Mouse (Mus musculus): ENCODE measurements at regions not wholly inside any gene's neighbourhood (a gene's known extent, or its start where the extent isn't known, plus 50 kb on each side); places are given as distances from the start of the nearest gene placed in this dataset.
"Not testable (repeated sequence)": the region's sequence is repeated elsewhere in the genome, so short reads cannot be mapped to it uniquely, and the experiment has no call there.

- no peak for DNase-seq
Measured at GRCm38 (mm10) chr10:66643160-66643559, 452.8 kb upstream of the Jmjd1c start.

- no peak for DNase-seq
Measured at GRCm38 (mm10) chr10:66657520-66657919, 438.4 kb upstream of the Jmjd1c start.

- DNase-seq: no peak
Measured at GRCm38 (mm10) chr10:66683160-66683559, 412.8 kb upstream of the Jmjd1c start.

DNA sequence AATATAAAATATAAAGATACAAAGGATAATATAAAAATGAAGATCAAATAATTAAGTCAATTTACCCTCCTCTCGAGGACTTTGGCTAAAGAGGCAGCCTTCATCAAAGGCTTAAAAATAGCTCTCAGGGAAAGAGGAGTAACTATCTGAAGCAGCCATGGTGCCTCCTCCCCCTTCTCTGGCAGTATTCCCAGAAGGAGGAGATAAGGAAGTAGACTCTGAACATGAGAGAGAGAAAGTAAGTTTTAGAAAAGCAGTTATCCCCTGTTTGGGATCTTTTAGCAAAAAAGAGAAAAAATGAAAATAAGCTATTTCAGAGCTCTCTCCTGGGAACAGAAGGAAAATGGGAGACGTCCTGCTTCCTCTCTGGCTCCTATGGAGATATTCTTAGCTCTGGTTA lies 406.7 kb upstream of the Jmjd1c start:
- not testable (repeated sequence) for DNase-seq

DNA sequence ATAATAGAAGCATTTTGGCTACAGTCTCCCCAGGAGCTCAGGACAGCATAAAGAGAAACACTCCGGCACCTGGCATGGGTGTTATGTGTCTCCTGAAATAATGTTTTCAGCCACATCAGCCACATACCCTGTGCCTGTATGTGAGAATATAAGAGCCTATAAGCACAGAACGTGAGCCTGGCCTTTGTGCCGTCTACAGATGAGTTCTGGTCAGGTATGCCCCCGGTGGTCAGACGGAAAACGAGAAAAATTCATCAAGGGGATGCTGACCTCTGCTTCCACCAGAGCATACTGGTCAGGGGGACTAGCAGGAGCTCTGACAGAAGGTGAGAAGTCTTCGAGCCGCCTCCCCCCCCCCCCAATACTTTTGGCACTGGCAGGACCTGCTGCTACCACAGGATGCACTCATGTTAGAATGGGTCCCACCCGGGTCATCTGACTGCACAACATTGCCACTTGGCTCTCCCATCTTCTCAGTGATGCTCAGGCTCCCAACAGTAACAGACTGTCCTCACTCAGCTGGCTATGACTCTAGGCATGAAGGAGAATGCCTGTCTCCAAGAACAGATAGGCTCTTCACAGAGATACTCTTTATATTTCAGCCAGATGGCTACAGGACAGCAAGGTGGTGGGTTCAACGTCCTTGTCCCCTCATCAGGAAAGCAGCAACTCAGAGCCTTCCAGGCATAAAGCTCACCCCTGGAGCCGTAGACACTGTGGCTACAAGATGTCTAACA lies 401.2 kb upstream of the Jmjd1c start:
- no peak for DNase-seq

GRCm38 (mm10) chr10:66714926-66715325 lies 381.0 kb upstream of the Jmjd1c start:
- DNase-seq: not testable (repeated sequence)

DNA sequence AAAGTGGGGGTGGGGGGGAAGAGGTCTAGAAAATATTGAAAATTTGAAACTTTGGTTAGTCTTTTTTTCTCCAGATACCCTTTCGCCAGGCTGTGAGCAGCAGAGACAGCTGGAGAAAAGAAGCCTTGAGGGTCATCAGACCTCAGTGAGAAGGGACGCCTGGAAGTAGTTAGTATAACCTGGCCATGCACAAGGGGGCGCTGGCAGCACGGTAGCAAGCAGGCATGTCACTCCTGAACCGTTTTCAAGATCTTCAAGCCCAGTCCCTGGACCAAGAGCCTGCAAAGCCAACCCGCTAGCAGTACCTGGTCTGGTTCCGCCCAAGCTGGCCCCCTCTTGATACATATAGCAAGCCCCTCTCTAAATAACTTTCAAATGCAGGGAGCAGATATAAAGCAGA lies 378.0 kb upstream of the Jmjd1c start:
- DNase-seq: peak; percentile 10

GRCm38 (mm10) chr10:66719796-66720195 lies 376.1 kb upstream of the Jmjd1c start:
- DNase-seq: no peak

DNA sequence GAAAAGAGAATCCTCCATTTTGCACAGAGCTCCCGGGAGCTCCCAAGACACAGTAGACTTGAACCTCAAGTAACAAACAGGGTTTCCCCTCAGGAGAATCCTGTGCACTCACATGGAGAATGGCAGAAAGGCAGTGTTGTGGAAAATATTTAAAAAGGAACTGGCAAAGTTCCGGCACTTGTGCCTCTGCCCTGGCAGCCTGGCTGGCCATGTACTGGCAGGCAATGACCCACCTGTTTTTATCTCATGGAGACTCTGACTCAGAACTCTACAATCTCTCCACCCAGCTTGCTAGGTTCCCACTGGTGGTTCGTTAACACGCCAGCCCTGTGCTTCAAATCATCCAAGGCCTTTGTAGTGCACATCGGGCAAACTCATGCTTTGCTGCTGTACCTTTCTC lies 362.3 kb upstream of the Jmjd1c start:
- DNase-seq: no peak

- no peak for DNase-seq
Measured at GRCm38 (mm10) chr10:66734853-66735252, 361.1 kb upstream of the Jmjd1c start.

DNA sequence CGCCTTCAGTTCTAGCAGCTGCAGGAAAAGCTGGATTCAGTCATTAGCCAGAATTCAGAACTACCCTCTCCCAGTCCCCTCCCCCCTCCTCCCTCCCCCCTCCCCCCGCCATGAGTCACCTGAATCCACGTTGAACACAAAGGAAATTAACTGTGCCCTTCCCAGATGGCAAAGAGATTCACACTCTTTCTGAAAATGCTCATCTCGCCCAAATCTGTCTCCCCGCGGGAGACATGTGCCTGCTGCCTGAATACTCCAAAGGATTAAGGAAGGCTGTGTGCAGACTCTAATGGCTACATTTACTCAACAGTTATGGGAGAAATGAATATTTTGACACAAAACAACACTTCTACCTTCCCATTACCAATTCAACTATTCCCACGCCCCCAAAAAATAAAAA lies 356.9 kb upstream of the Jmjd1c start:
- DNase-seq: no peak

- peak; percentile 14 for DNase-seq
Measured at GRCm38 (mm10) chr10:66741819-66742218, 354.1 kb upstream of the Jmjd1c start.

- DNase-seq: no peak
Measured at GRCm38 (mm10) chr10:66743254-66743653, 352.7 kb upstream of the Jmjd1c start.

GRCm38 (mm10) chr10:66745871-66746270 lies 350.1 kb upstream of the Jmjd1c start:
- no peak for DNase-seq

DNA sequence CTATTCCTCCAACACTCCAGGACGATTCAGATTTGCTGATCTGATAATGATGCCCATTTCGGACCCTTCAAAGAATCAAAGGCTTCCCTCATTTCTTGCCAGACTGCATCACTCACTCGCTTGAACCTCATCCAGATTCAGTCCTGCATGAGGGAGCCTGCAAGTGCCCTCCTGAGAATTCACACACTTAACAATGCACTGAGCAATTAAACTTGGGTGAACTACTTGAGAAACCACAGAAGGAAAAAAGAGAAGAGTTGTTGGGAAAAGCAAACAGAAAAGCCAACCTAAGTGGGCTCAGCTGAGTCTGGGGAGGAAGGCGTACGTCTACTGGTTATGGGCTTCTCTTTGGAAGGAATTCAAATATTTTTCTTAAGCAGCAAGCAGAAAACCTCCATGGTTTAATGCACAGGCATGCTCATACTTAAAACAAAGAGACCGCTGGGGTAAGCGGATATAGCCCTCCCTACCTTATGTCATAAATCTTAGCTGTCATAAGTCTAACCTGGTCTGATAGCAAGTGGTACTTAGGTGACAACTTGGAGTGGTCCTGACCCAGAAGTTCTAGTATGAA lies 343.6 kb upstream of the Jmjd1c start:
- no peak for DNase-seq

DNA sequence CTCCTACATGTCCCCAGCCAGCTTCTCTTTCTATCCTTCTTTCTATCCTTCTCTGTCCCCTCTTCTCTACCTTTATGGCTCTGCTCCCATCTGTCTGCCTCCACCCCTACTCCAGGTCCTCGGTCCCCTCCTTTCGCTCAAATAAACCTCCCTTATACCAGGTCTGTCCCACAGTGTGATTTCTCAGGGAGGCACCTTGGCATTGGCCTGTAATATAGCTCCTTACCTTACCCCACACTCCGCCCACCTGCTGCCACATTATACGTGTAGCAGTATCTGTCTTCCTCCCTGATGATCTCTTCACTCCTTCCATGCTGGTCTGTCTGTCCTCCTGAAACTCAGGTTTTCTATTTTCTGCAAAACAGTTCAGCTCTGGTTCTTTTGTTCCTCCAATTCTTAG lies 339.1 kb upstream of the Jmjd1c start:
- DNase-seq: no peak

DNA sequence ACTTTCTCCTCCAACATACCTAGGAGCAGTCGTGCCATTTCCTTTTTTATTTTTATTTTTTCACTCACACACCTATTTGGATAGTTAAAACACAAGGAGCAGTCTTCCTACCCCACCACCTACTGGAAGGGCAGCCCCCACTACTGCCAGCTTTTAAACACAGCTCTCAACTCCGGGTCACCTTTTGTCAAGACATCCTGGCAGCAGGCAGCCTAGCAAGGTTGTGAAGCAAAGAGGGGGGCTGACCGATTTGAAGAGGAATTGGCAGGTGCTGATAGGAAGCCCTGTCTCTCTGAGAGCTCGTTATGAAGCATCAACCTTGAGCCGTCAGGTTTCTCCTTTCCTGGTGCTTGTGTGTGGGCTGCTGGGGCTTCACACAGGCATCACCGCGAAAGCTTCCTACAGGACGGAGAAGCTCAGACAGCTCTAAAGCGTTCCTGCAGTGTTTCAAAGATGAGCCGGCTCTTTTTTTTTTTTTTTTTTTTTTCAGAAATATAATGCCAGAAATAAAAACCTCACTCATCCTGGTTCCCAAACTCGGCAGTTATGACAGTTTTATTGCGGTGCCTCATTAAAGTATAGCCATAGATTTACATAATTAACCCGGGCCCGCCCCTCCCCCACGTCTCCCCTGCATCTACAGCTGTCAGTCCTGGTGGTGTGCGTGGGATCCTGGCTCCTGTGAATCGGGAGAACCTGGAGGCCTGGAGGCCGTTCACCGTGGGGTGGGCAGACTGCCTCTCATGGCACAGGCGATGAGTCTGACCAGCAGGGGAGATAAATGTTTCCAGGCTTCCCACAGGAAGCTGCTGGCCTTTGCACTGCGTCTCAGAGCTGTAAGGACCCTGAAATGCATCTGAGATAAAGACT lies 325.5 kb upstream of the Jmjd1c start:
- no peak for DNase-seq

- no peak for DNase-seq
Measured at GRCm38 (mm10) chr10:66780335-66781170, 315.4 kb upstream of the Jmjd1c start.

DNA sequence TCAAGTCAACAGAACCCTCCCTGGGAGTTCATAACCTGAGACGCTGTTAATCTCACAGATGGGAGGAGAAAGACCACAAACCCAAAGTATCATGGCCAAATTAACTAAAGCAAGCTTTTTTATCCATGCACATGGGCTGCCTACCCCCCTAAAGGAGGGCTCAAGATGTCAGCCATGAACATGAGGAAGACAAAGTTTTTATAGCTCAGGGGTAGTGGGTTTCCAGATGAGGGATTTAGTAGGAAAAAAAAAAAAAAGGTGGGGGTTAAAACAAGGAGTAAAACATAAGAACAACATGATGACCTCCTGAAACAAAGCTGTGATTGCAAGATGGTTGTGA lies 314.8 kb upstream of the Jmjd1c start:
- no peak for DNase-seq

DNA sequence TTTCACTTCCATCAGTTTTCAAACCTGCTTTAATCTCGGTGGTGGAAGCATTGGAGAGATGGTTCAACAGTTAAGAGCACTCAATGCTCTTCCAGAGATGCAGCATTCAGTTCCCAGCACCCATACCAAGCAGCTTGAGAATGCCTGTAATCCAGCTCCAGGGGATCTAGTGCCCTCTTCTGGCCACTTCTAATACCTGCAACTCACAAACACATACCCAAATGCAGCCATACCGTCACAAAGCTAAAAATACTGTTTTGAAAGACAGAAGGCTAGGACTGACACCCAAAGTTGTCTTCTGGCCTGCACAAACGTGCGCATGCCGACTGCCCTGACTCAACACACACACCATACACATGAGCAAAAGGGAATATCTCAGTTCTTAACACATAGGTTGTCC lies 313.9 kb upstream of the Jmjd1c start:
- no peak for DNase-seq

- no peak for DNase-seq
Measured at GRCm38 (mm10) chr10:66787812-66788211, 308.1 kb upstream of the Jmjd1c start.

DNA sequence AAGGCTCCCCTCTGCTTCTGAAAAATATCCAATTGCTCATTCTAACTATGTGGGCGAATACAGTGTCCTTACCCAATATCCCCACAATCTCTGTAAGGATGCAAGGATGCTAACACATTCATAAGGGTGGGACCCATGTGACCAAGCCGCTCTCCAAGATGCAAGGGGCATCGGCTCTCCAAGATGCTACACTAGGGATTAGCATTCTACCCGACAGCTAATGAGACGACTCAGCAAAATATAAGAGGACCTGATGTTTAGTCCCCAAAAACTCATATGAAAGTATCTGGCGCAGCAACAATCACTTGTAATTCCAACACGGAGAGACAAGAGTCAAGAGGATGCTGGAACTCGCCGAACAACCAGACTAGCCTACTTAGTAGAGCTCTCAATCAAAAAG lies 299.6 kb upstream of the Jmjd1c start:
- DNase-seq: no peak
